Mouse (Mus musculus) splenic B cell, adult 2 months (primary cell): ENCODE data around the gene Ptpro.
A peak's percentile ranks its signal among the peaks of the same experiment; 100 is the strongest.

Source experiments
- DNase-seq: peaks from one replicate; pipeline ENCODE4 v3.0.0-alpha.2; 2011; ENCODE audit warnings: low read depth, low spot score
- H3K27me3 ChIP-seq: 2 replicates; pipeline ENCODE4 v1.6.1; 2012; ENCODE audit warnings: mild to moderate bottlenecking, low read length, moderate library complexity, mixed read lengths; ENCODE audit not compliant: control insufficient read depth, poor library complexity, insufficient read depth, severe bottlenecking
- H3K36me3 ChIP-seq: 2 replicates; pipeline ENCODE4 v1.6.1; 2012; ENCODE audit warnings: mild to moderate bottlenecking, low read length, moderate library complexity, mixed read lengths; ENCODE audit not compliant: control insufficient read depth, poor library complexity, insufficient read depth, severe bottlenecking

Ptpro gene

DNA sequence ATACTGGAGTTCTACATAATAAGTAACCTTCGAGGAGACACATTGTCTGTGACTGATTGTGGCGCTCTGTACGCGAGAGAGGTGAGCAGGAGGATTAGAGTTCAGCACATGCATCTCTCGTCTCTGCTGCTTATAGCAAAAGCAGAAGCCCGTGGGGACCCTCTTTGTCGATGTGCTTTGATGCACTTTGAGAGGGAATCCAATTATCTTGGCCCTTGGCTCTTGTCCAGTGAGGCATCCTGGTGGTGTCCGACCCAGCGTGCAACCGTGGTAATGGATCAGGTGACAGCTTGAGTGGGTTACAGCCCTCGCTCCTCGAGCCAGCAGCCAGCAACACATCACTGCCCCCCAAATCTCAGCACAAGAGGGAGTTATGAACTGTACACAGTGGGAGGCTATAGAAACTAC is 25.5 kb downstream of the Ptpro start:
- no peaks in the 10 kb centered on the region for H3K36me3 ChIP-seq
- no peak for DNase-seq

DNA sequence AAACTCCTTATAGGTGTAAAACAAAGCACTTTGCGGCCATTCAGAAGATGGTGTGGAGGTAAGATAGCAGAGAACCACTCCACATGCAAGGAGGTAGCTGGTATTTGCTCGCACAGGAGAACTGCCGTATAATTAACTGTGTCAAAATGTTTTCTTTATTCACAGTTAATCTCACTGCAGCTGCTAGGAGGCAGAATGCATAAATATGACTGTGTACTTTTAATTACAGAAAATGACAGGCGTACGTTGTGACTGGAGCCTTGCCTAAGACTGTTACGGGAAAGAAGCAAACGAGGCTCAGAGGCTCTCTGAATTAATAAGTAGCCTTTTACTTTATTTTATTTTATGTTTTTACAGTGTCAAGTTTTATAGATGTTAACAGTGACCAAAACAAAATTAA is 27.5 kb downstream of the Ptpro start:
- no peaks in the 10 kb centered on the region for H3K36me3 ChIP-seq
- no peak for DNase-seq
- H3K27me3 ChIP-seq: no peaks in the 10 kb centered on the region; the same call in 1 of the 2 replicates

More for the DNA sequence above, 25.5 kb downstream of the Ptpro start:
- no peaks in the 10 kb centered on the region; the same call in 1 of the 2 replicates for H3K27me3 ChIP-seq

- no peaks in the 10 kb centered on the region for H3K36me3 ChIP-seq
- no peaks in the 10 kb centered on the region; the same call in 1 of the 2 replicates for H3K27me3 ChIP-seq
- no peak for DNase-seq
Observed at GRCm38 (mm10) chr6:137281541-137282049, 29.5 kb downstream of the Ptpro start.

DNA sequence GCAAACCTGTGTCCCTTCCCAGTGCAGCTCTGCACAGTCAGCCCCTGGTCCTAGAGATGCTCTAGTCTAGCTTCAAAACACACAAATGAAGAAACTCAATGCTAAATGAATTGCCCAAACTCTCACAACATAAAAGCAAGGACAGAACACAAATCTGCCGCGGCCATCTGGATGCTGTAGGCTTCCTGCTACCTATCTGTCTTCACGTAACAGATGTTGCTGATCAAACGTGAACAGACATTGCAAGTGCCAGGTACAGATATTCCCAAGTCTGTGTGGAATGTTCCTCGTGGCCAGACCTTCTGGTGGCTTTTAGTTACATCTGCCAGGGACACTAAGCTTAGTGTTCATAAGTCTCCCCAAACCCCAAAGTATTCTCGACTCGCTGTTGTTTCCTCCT is 29.9 kb downstream of the Ptpro start:
- no peaks in the 10 kb centered on the region for H3K36me3 ChIP-seq
- no peak for DNase-seq
- no peaks in the 10 kb centered on the region for H3K27me3 ChIP-seq

DNA sequence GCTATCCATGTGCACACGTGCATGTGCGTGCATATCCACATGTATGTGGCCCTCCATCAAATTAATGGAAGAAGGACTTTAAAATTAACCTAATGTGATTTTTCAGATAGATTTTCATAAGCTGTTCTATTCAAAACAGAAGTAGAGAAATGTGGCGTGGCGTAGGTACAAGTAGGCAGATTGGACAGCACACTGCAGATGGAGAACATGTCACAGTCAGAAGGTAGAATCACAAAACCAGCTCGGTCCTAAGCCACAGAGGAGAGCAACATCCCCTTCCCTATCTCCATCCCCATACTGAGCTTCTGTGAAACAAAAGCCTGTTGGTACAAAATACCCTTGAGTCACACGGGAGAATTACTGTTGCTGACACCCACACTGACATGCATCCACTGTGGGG is 34.3 kb downstream of the Ptpro start:
- no peaks in the 10 kb centered on the region for H3K27me3 ChIP-seq
- no peak for DNase-seq
- H3K36me3 ChIP-seq: no peaks in the 10 kb centered on the region

DNA sequence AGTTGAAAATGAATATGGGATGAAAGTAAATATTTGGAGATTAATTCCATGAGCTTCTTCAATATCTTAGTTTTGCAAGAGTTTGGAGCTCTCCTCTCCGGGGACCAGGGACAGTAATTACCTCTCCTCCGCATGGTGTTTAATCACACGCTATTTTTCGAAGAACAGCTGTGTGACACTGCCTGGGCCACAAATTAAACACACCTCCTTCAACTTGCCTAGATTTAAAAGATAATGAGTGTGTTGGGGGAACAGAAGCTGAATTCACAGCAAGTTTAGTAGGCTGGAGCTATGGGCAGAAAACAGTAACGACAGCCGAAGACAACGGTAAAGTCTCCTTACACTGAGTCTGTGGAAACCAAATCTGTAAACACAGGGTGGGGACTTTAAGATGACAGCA is 35.7 kb downstream of the Ptpro start:
- Histone ChIP-seq H3K36me3 (no peaks in the 10 kb centered on the region), H3K27me3 (no peaks in the 10 kb centered on the region)
- DNase-seq: no peak

- no peak for DNase-seq
- Histone ChIP-seq H3K36me3 (no peaks in the 10 kb centered on the region), H3K27me3 (no peaks in the 10 kb centered on the region)
Observed at GRCm38 (mm10) chr6:137288264-137288663, 36.1 kb downstream of the Ptpro start.

GRCm38 (mm10) chr6:137292421-137292820 is 40.3 kb downstream of the Ptpro start:
- Histone ChIP-seq H3K27me3 (no peaks in the 10 kb centered on the region), H3K36me3 (no peaks in the 10 kb centered on the region)
- DNase-seq: no peak

- Histone ChIP-seq H3K27me3 (no peaks in the 10 kb centered on the region), H3K36me3 (no peaks in the 10 kb centered on the region)
- no peak for DNase-seq
Observed at GRCm38 (mm10) chr6:137294973-137295820, 43.1 kb downstream of the Ptpro start.

- Histone ChIP-seq H3K36me3 (no peaks in the 10 kb centered on the region), H3K27me3 (no peaks in the 10 kb centered on the region)
- DNase-seq: peak; percentile 0
Observed at GRCm38 (mm10) chr6:137302561-137302960, 50.4 kb downstream of the Ptpro start.

DNA sequence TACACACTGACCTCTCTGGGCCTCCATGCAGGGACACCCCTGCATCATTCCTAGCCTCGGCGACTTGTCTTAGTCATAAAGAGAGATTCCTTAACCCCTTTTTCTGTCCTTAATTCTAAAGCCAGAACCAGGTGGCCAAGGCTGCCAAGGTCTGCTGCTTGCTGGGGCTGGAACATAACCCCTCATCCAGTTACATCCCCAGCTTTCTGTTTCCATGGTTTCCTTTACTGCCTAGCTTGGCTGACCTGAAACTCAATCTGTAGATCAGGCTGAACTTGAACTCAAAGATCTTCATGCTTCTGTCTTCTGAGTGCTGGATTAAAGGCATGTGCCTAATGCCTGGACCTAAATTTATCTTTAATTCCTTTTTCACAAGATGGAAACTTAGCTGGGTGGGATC is 51.7 kb downstream of the Ptpro start:
- no peaks in the 10 kb centered on the region for H3K36me3 ChIP-seq
- no peaks in the 10 kb centered on the region for H3K27me3 ChIP-seq
- DNase-seq: no peak

- Histone ChIP-seq H3K36me3 (no peaks in the 10 kb centered on the region), H3K27me3 (no peaks in the 10 kb centered on the region)
- no peak for DNase-seq
Observed at GRCm38 (mm10) chr6:137315265-137315664, 63.1 kb downstream of the Ptpro start.

GRCm38 (mm10) chr6:137316358-137316757 is 64.2 kb downstream of the Ptpro start:
- no peak for DNase-seq
- H3K36me3 ChIP-seq: no peaks in the 10 kb centered on the region
- no peaks in the 10 kb centered on the region for H3K27me3 ChIP-seq

DNA sequence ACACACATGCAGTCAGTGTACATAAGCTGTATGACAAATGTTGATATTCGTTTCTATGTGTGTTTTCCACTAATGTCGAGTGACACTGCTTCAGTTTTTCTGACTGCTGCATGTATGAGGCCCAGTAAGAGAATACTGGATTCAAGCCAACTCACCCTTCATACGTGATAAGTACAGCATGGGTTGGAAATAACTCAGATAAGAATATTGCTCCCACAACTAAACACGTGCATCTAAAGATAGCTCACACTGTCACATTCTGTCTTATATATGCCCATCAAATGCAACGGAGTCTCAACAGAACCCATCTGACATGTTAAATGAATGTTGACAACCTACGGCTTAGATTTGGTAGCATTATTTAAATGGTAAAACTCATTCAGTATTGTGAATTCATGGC is 65.4 kb downstream of the Ptpro start:
- no peaks in the 10 kb centered on the region for H3K27me3 ChIP-seq

GRCm38 (mm10) chr6:137318242-137318861 is 66.2 kb downstream of the Ptpro start:
- Histone ChIP-seq H3K27me3 (no peaks in the 10 kb centered on the region), H3K36me3 (no peaks in the 10 kb centered on the region)
- no peak for DNase-seq

More for the DNA sequence above, 65.4 kb downstream of the Ptpro start:
- DNase-seq: no peak
- H3K36me3 ChIP-seq: no peaks in the 10 kb centered on the region
